Mouse (Mus musculus) kidney, adult 2 months (tissue): Measurements from ENCODE around the gene Polr2h. TPM values are rescaled to one million over a fixed set of nuclear protein-coding genes. Genes with fewer than 3 reads are reported as not detected.

Experiments
- DNase-seq: peaks from one replicate; pipeline ENCODE4 v3.0.0; 2021
- H3K27ac ChIP-seq: fragments of 200-500 bp; 2 replicates; pipeline ENCODE4 v1.5.1; 2012; ENCODE audit warnings: low read depth, low read length, control low read depth, inconsistent platforms; ENCODE audit not compliant: insufficient read depth
- H3K27me3 ChIP-seq: fragments of 200-500 bp; replicated peaks from 2 replicates; pipeline ENCODE4 v1.6.1; 2012; ENCODE audit warnings: mild to moderate bottlenecking, moderate library complexity, low read length, inconsistent platforms; ENCODE audit not compliant: control insufficient read depth, insufficient read depth
- H3K36me3 ChIP-seq: fragments of 200-500 bp; 2 replicates; pipeline ENCODE4 v1.6.1; 2012; ENCODE audit warnings: mild to moderate bottlenecking, moderate library complexity, low read length, inconsistent platforms; ENCODE audit not compliant: control insufficient read depth, insufficient read depth
- H3K4me1 ChIP-seq: fragments of 200-500 bp; 2 replicates; pipeline ENCODE4 v1.6.1; 2011; ENCODE audit warnings: low read length; ENCODE audit not compliant: control insufficient read depth, insufficient read depth
- H3K4me3 ChIP-seq: fragments of 200-500 bp; 2 replicates; pipeline ENCODE4 v1.5.1; 2011; ENCODE audit warnings: mild to moderate bottlenecking, low read depth, low read length, control low read depth; ENCODE audit not compliant: insufficient read depth
- CTCF ChIP-seq: fragments of 200-500 bp; conservative IDR thresholded peaks from 2 replicates; pipeline ENCODE4 v1.5.1; 2011; ENCODE audit warnings: low read depth, mild to moderate bottlenecking, control low read depth, low read length, moderate library complexity, mixed read lengths; ENCODE audit not compliant: insufficient read depth, insufficient read length
- POLR2A ChIP-seq: fragments of 200-500 bp; IDR thresholded peaks from one replicate; pipeline ENCODE4 v1.6.1; 2011; ENCODE audit warnings: low read depth, low read length, control low read depth
- WGBS: fragments of 180-500 bp; shearing (Covaris S2); methylation state at CpG from one replicate; pipeline ENCODE4 v1.1.7; 2018; 5-methylcytosine and 5-hydroxymethylcytosine counted together
- polyA plus RNA-seq: library from polyadenylated mRNA; depleted of rRNA; stranded (reverse); fragments of >200 nt; gene quantifications from 2 replicates; pipeline ENCODE4 v1.2.3, GENCODE M21; 2012

The Polr2h gene
- polyA plus RNA-seq, 1 experiment, result 22.4 TPM

- no peak for DNase-seq
- H3K36me3 ChIP-seq, result no peaks in the 10 kb centered on the region
- H3K4me1 ChIP-seq, result no peaks in the 10 kb centered on the region
- TF ChIP-seq POLR2A (no peak), CTCF (no peak)
- WGBS, result 93% methylated on average over 21 of the region's 21 CpGs
- H3K27ac ChIP-seq, result no peak overlapping the region
- no peaks in the 10 kb centered on the region for H3K27me3 ChIP-seq
- no peak overlapping the region for H3K4me3 ChIP-seq
Measured at GRCm38 (mm10) chr16:20708220-20708938, 9.1 kb upstream of the Polr2h start.

GRCm38 (mm10) chr16:20708939-20709734 lies 8.3 kb upstream of the Polr2h start:
- H3K36me3 ChIP-seq, result no peaks in the 10 kb centered on the region
- no peaks in the 10 kb centered on the region for H3K27me3 ChIP-seq
- H3K4me3 ChIP-seq, result no peak overlapping the region
- WGBS, result 82% methylated on average over 19 of the region's 19 CpGs
- TF ChIP-seq POLR2A (no peak), CTCF (peak; percentile 45)
- H3K4me1 ChIP-seq, result no peaks in the 10 kb centered on the region
- H3K27ac ChIP-seq, result no peak overlapping the region
- no peak for DNase-seq

DNA sequence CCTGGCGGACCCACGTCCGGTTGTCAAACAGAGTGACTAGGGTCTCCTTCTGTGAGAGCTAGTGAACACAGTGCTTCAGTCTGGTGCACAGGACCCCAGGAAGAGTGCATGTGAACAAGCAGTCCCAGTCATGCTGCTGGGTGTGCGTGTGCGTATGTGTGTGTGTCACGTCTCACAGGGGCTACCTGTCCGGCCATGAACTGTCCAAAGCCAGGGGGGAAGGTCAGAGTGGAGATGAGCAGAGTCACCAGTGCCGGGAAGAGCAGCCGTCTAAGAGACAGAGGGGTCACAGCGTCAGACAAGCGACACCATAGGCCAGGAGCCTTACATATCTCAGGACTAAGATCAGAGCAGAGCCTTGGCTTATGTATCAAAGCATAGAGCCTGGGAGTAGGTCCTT lies 7.1 kb upstream of the Polr2h start:
- H3K27me3 ChIP-seq, result no peaks in the 10 kb centered on the region

GRCm38 (mm10) chr16:20710810-20711209 lies 6.7 kb upstream of the Polr2h start:
- H3K4me1 ChIP-seq, result peaks cover 6% of the 10 kb centered on the region; the same call in 1 of the 2 replicates
- no peaks in the 10 kb centered on the region for H3K27me3 ChIP-seq
- no peak overlapping the region for H3K4me3 ChIP-seq
- no peak overlapping the region for H3K27ac ChIP-seq
- TF ChIP-seq POLR2A (no peak), CTCF (0 out of 2 replicates have a peak, but pooled peaks have one; percentile 10)
- H3K36me3 ChIP-seq, result no peaks in the 10 kb centered on the region
- no peak for DNase-seq
- 81% methylated on average over 4 of the region's 4 CpGs for WGBS

More for the DNA sequence above, 7.1 kb upstream of the Polr2h start:
- no peaks in the 10 kb centered on the region for H3K36me3 ChIP-seq
- no peak for TF ChIP-seq POLR2A
- no peak for TF ChIP-seq CTCF
- DNase-seq, result no peak
- H3K4me1 ChIP-seq, result peaks cover 3% of the 10 kb centered on the region; the same call in 1 of the 2 replicates
- H3K4me3 ChIP-seq, result no peak overlapping the region
- H3K27ac ChIP-seq, result no peak overlapping the region
- WGBS, result 93% methylated on average over 11 of the region's 11 CpGs

GRCm38 (mm10) chr16:20712190-20712589 lies 5.3 kb upstream of the Polr2h start:
- Histone ChIP-seq H3K27ac (no peak overlapping the region), H3K36me3 (no peaks in the 10 kb centered on the region), H3K4me1 (peaks cover 6% of the 10 kb centered on the region; the same call in 1 of the 2 replicates), H3K27me3 (no peaks in the 10 kb centered on the region), H3K4me3 (no peak overlapping the region)
- TF ChIP-seq CTCF, result no peak
- no peak for TF ChIP-seq POLR2A
- WGBS, result 92% methylated on average over 9 of the region's 9 CpGs
- no peak for DNase-seq

DNA sequence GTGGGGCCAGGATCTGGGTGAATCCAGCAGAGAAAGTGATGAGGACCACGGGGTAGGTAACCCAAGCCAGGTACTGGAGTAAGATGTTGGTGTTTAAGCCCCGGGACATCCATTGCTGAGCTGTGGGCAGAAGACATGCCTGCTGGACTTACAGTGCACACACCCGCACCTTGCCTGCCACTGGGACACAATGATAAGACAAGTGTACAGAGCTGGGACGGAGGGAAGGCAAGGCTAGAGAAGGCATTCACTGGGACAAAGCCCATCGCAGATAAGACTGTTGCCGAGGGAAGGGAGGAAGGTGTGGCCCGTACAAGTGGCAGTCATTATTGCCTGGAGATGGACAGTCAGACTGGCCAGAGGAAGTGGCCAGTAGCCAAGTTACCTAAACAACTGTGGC lies 4.6 kb upstream of the Polr2h start:
- H3K36me3 ChIP-seq, result no peaks in the 10 kb centered on the region
- TF ChIP-seq CTCF (no peak), POLR2A (no peak)
- DNase-seq, result no peak
- no peaks in the 10 kb centered on the region for H3K27me3 ChIP-seq
- H3K4me3 ChIP-seq, result no peak overlapping the region
- H3K4me1 ChIP-seq, result peaks cover 6% of the 10 kb centered on the region; the same call in 1 of the 2 replicates
- WGBS, result 89% methylated on average over 7 of the region's 7 CpGs
- H3K27ac ChIP-seq, result no peak overlapping the region

GRCm38 (mm10) chr16:20714307-20715080 lies 3.0 kb upstream of the Polr2h start:
- WGBS, result 70% methylated on average over 11 of the region's 11 CpGs
- H3K4me1 ChIP-seq, result peaks cover 6% of the 10 kb centered on the region; the same call in 1 of the 2 replicates
- no peak overlapping the region for H3K4me3 ChIP-seq

More at GRCm38 (mm10) chr16:20714307-20715080, 3.0 kb upstream of the Polr2h start:
- H3K27ac ChIP-seq, result no peak overlapping the region
- H3K36me3 ChIP-seq, result no peaks in the 10 kb centered on the region
- TF ChIP-seq POLR2A (no peak), CTCF (no peak)
- DNase-seq, result no peak
- no peaks in the 10 kb centered on the region for H3K27me3 ChIP-seq
